Mouse (Mus musculus): Measurements from ENCODE around the gene Cwc27. TPM values are rescaled to one million over a fixed set of nuclear protein-coding genes. Genes with fewer than 3 reads are reported as not detected.

Cwc27 gene
- polyA plus RNA-seq, 1 experiment from 2014 or later: 27.1 TPM

- no peak for TF ChIP-seq CTCF (IDR thresholded peaks at IDR 0.05)
- in situ Hi-C loops (cut with MboI; ENCODE audit: low pct_unique_long_range_greater_than_20kb): no loop called here
- CTCF ChIA-PET: interaction anchor here (1.0 to 1.3 kb wide), 2 partner anchors 9 to 11 kb away, joined by 3 to 4 read pairs; no protein-coding TSS in a partner anchor
These were observed 124.2 kb downstream of the Cwc27 start for GRCm38 (mm10) chr13:104692710-104693109.

GRCm38 (mm10) chr13:104685537-104685936, 131.4 kb downstream of the Cwc27 start:
- no peaks in the 10 kb centered on the region for H3K27me3 ChIP-seq
- no peak for TF ChIP-seq CTCF (IDR thresholded peaks at IDR 0.05)
- ATAC-seq (no peak), DNase-seq (ENCODE audit: low read depth, low spot score) (no peak)
- CTCF ChIA-PET: interaction anchor here (1.0 to 2.2 kb wide), 3 partner anchors 318 to 400 kb away, joined by 3 to 7 read pairs (median 3); no protein-coding TSS in a partner anchor
- POLR2A ChIA-PET: no interaction called here
- in situ Hi-C loops (cut with MboI; ENCODE audit: low pct_unique_long_range_greater_than_20kb): no loop called here

More at GRCm38 (mm10) chr13:104692710-104693109, 124.2 kb downstream of the Cwc27 start:
- no peaks in the 10 kb centered on the region for H3K27me3 ChIP-seq
- DNase-seq (ENCODE audit: low read depth, low spot score) (no peak), ATAC-seq (no peak)
- POLR2A ChIA-PET: no interaction called here

- TF ChIP-seq CTCF (IDR thresholded peaks at IDR 0.05): no peak
- H3K27me3 ChIP-seq: no peaks in the 10 kb centered on the region
- no peak for DNase-seq (ENCODE audit: low read depth, low spot score)
- ChIA-PET CTCF (interaction anchor here (1.3 to 1.9 kb wide), 2 partner anchors 8 to 400 kb away, joined by 4 to 8 read pairs; no protein-coding TSS in a partner anchor), POLR2A (no interaction called here)
- in situ Hi-C loops (cut with MboI; ENCODE audit: low pct_unique_long_range_greater_than_20kb): loop anchor here (5.0 kb wide), 1 partner anchor 397 kb away; the partner anchor contains the start of gene Adamts6
- no peak for ATAC-seq
These were observed 132.5 kb downstream of the Cwc27 start for GRCm38 (mm10) chr13:104684361-104685011.

GRCm38 (mm10) chr13:104681212-104681611, 135.7 kb downstream of the Cwc27 start:
- DNase-seq (ENCODE audit: low read depth, low spot score) (no peak), ATAC-seq (no peak)
- peak; percentile 45 for TF ChIP-seq CTCF (IDR thresholded peaks at IDR 0.05)
- CTCF ChIA-PET: interaction anchor here (1.2 to 2.2 kb wide), 3 partner anchors 11 to 396 kb away, joined by 3 to 7 read pairs (median 4); partner anchors contain the start of gene Adamts6
- POLR2A ChIA-PET: no interaction called here
- H3K27me3 ChIP-seq: no peaks in the 10 kb centered on the region
- in situ Hi-C loops (cut with MboI; ENCODE audit: low pct_unique_long_range_greater_than_20kb): loop anchor here (5.0 kb wide), 1 partner anchor 394 kb away; the partner anchor contains the start of gene Adamts6

GRCm38 (mm10) chr13:104661188-104661587, 155.8 kb downstream of the Cwc27 start:
- POLR2A ChIA-PET: no interaction called here
- ATAC-seq: no peak
- CTCF ChIA-PET: no interaction called here
- no peaks in the 10 kb centered on the region for H3K27me3 ChIP-seq
- in situ Hi-C loops (cut with MboI; ENCODE audit: low pct_unique_long_range_greater_than_20kb): no loop called here
- DNase-seq (ENCODE audit: low read depth, low spot score): no peak
- TF ChIP-seq CTCF (IDR thresholded peaks at IDR 0.05): peak; percentile 17

GRCm38 (mm10) chr13:104660042-104660680, 156.8 kb downstream of the Cwc27 start:
- ChIA-PET POLR2A (no interaction called here), CTCF (no interaction called here)

GRCm38 (mm10) chr13:104656666-104657272, 160.2 kb downstream of the Cwc27 start:
- POLR2A ChIA-PET: no interaction called here
- in situ Hi-C loops (cut with MboI; ENCODE audit: low pct_unique_long_range_greater_than_20kb): no loop called here

More at GRCm38 (mm10) chr13:104660042-104660680, 156.8 kb downstream of the Cwc27 start:
- DNase-seq (ENCODE audit: low read depth, low spot score) (no peak), ATAC-seq (no peak)
- H3K27me3 ChIP-seq: no peaks in the 10 kb centered on the region
- no peak for TF ChIP-seq CTCF (IDR thresholded peaks at IDR 0.05)
- in situ Hi-C loops (cut with MboI; ENCODE audit: low pct_unique_long_range_greater_than_20kb): no loop called here

GRCm38 (mm10) chr13:104655137-104655536, 161.8 kb downstream of the Cwc27 start:
- POLR2A ChIA-PET: no interaction called here
- no peak for DNase-seq (ENCODE audit: low read depth, low spot score)
- CTCF ChIA-PET: interaction anchor here (1.1 kb wide), 1 partner anchor 9 kb away, joined by 3 read pairs; no protein-coding TSS in a partner anchor
- ATAC-seq: no peak
- TF ChIP-seq CTCF (IDR thresholded peaks at IDR 0.05): no peak
- in situ Hi-C loops (cut with MboI; ENCODE audit: low pct_unique_long_range_greater_than_20kb): no loop called here
- H3K27me3 ChIP-seq: no peaks in the 10 kb centered on the region

More at GRCm38 (mm10) chr13:104656666-104657272, 160.2 kb downstream of the Cwc27 start:
- ATAC-seq: no peak
- CTCF ChIA-PET: no interaction called here
- H3K27me3 ChIP-seq: no peaks in the 10 kb centered on the region
- no peak for TF ChIP-seq CTCF (IDR thresholded peaks at IDR 0.05)
- no peak for DNase-seq (ENCODE audit: low read depth, low spot score)

- no peak for TF ChIP-seq CTCF (IDR thresholded peaks at IDR 0.05)
- ChIA-PET CTCF (no interaction called here), POLR2A (interaction anchor here (0.6 to 0.7 kb wide), 2 partner anchors 22 to 63 kb away, joined by 3 to 4 read pairs; no protein-coding TSS in a partner anchor)
- ATAC-seq (no peak), DNase-seq (ENCODE audit: low read depth, low spot score) (no peak)
- no peaks in the 10 kb centered on the region for H3K27me3 ChIP-seq
- in situ Hi-C loops (cut with MboI; ENCODE audit: low pct_unique_long_range_greater_than_20kb): no loop called here
These were observed 165.2 kb downstream of the Cwc27 start for GRCm38 (mm10) chr13:104651763-104652162.

- in situ Hi-C loops (cut with MboI; ENCODE audit: low pct_unique_long_range_greater_than_20kb): no loop called here
- ATAC-seq: no peak
- H3K27me3 ChIP-seq: no peaks in the 10 kb centered on the region
- ChIA-PET POLR2A (no interaction called here), CTCF (no interaction called here)
- no peak for DNase-seq (ENCODE audit: low read depth, low spot score)
- TF ChIP-seq CTCF (IDR thresholded peaks at IDR 0.05): no peak
These were observed 166.3 kb downstream of the Cwc27 start for GRCm38 (mm10) chr13:104650654-104651053.

Data from Patski (cell line).